Mouse (Mus musculus) cerebellum, adult 2 months (tissue): Measurements from ENCODE around the gene Tmem33.

Experiments
- CTCF ChIP-seq: fragments of 200-500 bp; IDR thresholded peaks from 2 replicates; pipeline ENCODE4 v1.5.1; 2011; ENCODE audit warnings: low read depth, mild to moderate bottlenecking, control low read depth, low read length, moderate library complexity, borderline replicate concordance; ENCODE audit not compliant: insufficient read depth
- POLR2A ChIP-seq: fragments of 200-500 bp; IDR thresholded peaks from 2 replicates; pipeline ENCODE4 v1.6.1; 2011; ENCODE audit warnings: low read length, control low read depth, borderline replicate concordance; ENCODE audit not compliant: insufficient read depth

GRCm38 (mm10) chr5:67258473-67258872 lies 1.9 kb upstream of the Tmem33 start:
- TF ChIP-seq CTCF (no peak), POLR2A (no peak)
